Mouse (Mus musculus) cerebellum, adult 11 months (tissue): ENCODE measurements at regions not wholly inside any gene's neighbourhood (a gene's known extent, or its start where the extent isn't known, plus 50 kb on each side); places are given as distances from the start of the nearest gene placed in this dataset.

Experiments
- DNase-seq: peaks from one replicate; pipeline ENCODE4 v3.0.0; 2022

DNA sequence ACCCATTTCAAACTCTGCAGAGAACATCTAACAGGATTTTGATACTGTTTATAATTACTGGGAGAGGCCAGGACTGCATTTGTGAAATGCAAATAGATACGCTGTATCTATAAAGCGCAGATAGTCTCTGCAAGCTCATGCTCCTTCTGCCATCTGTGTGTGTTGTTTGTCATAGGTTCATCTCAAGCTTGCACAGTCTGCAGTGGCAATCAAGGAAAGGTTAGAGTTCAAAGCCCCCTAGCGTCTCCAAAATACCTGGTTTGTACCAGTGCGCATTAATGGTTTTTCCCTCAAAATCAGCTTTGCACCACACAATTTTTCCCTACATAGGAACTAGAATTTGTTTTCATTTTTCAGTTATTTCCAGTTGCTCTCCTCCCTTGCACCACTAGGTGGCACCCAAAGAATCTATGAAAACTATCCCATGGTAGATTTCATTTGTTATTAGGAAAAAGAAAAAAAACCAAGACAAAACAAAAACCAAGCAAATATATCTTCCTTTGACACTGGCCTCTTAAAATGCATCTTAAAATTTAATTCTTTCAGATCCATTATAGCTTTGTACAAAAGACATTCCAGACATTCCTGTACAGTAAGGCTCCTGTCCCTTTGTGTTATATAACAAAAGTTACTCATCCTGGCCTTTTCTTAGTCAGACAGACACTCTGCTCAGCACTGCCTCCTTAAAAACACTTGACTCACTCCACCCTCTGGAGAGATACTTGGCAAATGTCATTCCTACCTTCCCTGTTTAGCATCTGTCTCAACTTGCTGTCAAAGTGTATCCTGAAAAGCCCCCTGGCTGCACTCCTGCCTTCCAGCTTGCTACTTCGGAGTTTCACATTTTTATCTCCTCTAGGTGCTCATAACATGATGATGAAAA lies 92.7 kb upstream of the Rap2b start:
- peak; percentile 7 for DNase-seq

DNA sequence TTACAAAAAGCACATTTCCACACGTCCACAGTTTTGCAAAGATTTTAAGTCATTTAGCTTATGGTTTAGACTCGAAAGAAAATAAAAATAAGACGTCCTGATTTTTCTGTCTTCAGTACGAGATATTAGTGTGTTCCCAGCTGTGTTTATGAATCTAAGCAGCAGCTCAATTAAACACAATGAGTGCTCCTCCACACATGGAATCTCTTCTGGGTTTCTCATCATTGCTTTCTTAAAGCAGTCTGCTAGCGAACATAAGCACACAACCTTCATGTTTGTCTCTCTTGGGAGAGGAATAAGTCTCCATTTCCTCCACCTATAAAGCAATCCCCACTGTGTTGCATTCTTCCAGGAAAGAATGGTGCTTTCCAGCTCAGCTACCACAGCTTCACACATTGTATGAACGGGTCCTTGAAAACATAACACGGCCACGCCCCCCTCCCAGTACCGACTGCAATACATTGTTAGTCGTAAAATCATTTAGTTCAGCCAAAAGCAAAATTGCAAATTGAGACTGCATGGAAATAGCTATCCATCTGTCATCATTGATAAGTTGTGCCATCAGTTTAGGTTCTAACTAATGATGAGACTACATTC lies 75.4 kb upstream of the Rap2b start:
- DNase-seq: no peak

DNA sequence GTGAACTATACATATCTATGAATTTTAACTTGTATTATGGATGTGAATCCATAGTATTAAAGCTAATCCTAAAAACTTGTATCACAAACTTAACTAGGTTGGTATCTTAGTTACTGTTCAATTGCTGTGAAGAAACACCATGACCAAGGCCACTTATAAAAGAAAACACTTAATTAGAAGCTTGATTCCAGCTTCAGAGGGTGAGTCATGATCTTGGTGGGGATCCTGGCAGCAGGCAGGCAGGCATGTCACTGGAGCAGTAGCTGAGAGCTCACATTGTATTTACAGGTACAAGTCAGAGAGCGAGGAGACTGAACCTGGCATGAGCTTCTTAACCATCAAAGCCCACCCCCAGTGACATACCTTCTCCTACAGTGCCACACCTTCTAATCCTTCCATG lies 73.2 kb upstream of the Rap2b start:
- DNase-seq: no peak

DNA sequence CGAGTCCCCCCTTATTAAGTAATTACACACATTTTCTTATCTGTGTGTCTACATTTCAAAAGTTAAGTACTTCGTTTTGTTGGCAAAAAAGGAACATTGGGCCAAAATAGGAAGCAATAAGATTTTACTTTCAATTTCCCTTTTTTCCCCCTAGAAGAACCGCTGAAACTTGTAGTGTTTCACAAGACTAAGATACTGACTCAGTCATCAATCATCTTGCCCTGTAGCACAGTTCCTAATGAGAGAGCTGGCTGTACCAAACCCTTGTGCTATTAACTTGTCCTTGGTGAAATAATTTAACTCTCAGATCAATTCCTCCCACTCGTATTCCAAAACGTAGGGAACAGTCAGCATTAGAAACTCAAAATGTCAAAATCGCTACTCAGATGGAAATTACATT lies 66.6 kb upstream of the Rap2b start:
- no peak for DNase-seq

DNA sequence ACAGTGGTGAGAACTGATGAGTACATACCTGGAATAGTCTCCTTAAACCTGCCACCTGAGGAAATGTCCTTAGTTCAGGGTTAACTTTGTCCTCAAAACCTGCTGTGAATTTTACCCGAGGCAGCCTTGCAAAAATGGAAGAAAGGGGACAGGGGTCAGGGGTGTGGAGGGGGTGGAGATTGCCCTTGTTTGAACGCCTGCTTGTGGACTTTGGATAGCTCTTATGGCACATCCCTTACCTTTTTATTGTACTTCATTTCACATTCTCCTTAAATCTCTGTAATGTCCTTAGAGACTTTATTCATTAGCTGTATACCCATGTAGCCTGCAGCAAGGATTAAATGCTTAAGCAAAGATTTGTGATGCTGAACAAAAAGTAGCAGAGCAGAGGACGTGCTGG lies 64.1 kb upstream of the Rap2b start:
- no peak for DNase-seq

DNA sequence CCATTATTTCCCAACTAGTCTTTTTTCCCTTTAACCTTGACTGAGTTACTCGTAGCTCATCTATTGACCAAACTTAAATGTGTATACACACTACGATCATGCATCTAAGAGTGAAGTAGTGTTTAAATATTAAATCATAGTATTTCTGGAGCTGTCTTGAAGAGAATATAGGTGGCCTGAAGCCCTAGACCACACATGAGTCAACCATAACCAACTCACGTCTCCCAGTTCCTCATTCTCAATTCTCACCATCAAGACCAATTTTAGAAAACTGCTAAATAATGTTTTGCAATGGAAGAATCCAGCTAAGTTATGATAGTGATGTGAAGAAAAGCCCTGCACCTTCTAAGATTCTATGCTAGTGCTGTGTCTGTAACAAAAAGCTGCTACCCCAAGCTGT lies 59.2 kb upstream of the Rap2b start:
- DNase-seq: no peak

DNA sequence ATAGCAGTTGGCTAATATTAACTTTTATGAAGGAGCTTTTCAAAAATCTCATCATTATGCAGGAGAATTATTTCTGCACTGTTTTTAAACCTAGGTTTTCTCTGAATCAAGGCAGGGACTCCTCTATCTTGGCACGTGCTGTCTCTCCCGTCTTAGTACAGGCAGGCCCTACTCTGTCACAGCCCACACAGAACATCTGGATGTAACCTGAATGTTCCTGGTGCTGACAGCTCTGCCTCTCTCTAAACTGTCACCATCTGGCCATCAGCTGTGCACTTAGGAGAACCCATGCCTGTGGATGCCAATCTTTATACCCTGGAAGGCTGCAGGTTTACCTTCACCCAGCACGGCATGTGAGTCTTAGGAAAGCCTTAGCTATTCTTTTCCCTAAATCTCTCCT lies 58.0 kb upstream of the Rap2b start:
- DNase-seq: no peak

DNA sequence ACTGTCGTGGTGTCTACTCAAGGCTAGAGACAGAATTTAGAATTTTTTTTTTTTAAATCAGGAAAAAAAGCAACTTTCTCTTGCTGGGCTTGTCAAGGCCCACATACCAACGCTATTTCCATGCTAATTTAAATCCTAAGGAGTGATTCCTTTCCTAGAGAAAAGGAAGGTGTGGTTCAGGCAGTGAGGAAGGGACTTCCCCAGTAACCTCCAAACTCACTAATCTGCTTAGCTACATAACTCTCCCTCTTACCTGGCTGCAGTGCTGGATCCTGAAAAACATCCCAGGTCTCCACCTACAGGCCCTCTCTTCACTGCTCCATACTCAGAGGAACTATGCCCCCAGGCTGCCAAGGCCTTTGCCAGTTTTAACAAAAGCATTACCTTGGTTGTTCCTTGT lies 55.1 kb upstream of the Rap2b start:
- DNase-seq: no peak

DNA sequence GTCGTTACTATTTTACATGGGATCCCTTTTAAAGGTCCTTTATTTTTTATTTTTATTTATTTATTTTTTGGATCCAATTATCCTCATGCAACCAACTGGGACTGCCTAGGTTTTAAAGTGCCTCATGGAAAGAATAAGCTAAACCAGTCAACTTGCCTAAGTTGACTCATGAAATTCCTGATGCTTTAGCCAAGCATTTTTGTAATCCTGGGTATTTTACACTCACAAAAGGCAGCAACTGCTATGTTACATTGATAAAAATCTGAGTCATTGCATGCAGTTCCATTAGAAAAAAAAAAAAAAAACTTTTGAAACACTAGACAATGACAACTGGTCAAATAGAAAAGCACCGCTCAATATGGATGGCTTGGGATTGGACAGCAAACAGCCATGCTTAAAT lies 52.7 kb upstream of the Rap2b start:
- DNase-seq: no peak

DNA sequence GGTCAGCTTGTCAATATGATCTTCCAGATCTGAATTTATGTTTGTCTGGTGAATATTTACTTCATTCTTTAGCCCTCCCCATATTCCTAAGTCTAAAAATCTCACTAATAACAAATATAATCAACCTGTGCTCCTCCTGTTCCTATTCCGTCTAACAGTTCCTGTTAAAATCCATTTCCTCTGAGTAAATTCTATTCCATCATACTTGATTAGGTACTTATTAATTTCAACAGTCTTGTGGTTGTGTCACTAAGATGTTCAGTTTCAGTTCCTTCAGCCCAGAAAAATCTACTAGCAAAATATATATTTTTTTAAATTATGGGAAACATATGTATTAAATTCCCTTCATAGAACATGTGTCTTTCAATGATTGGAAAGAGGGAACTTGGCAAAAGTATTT lies 52.2 kb upstream of the Rap2b start:
- DNase-seq: no peak
